Mouse (Mus musculus) myocyte (in vitro differentiated cells): Measurements from ENCODE around the gene Srl. TPM values are rescaled to one million over a fixed set of nuclear protein-coding genes. Genes with fewer than 3 reads are reported as not detected.
A peak's percentile ranks its signal among the peaks of the same experiment; 100 is the strongest.

Experiments used
- H3K27me3 ChIP-seq: one replicate; pipeline ENCODE4 v1.6.1; 2011; ENCODE audit not compliant: control insufficient read depth, insufficient read depth, insufficient read length
- H3K36me3 ChIP-seq: one replicate; pipeline ENCODE4 v1.6.1; 2011; ENCODE audit not compliant: control insufficient read depth, insufficient read depth
- H3K4me2 ChIP-seq: one replicate; pipeline ENCODE4 v1.6.1; 2011; ENCODE audit warnings: low read depth, control low read depth
- H3K4me3 ChIP-seq: one replicate; pipeline ENCODE4 v1.5.1; 2011; ENCODE audit warnings: mild to moderate bottlenecking, control low read depth, moderate library complexity
- H3K79me2 ChIP-seq: one replicate; pipeline ENCODE4 v1.6.1; 2011; ENCODE audit not compliant: control insufficient read depth, insufficient read depth
- H3ac ChIP-seq: one replicate; pipeline ENCODE4 v1.6.1; 2011; ENCODE audit not compliant: control insufficient read depth, insufficient read length
- CEBPB ChIP-seq: IDR thresholded peaks from 2 replicates; pipeline ENCODE4 v1.6.1; 2011; ENCODE audit warnings: mild to moderate bottlenecking, moderate library complexity; ENCODE audit not compliant: poor library complexity, insufficient read depth, severe bottlenecking
- E2F4 ChIP-seq: IDR thresholded peaks from one replicate; pipeline ENCODE4 v1.6.1; 2011; ENCODE audit warnings: mild to moderate bottlenecking, control low read depth, moderate library complexity; ENCODE audit not compliant: insufficient read depth
- MAX ChIP-seq: IDR thresholded peaks from one replicate; pipeline ENCODE4 v1.6.1; 2011; ENCODE audit warnings: low read depth, mild to moderate bottlenecking, control low read depth
- MYOD1 ChIP-seq, 3 experiments: IDR thresholded peaks; one replicate each; pipeline ENCODE4 v1.6.1; 2011; ENCODE audit warnings: control low read depth in 2 of 3, low read depth in 2 of 3, mild to moderate bottlenecking in 2 of 3, moderate library complexity in 1 of 3; ENCODE audit not compliant: insufficient read length in 2 of 3, control insufficient read depth in 1 of 3
- MYOG ChIP-seq, 3 experiments: IDR thresholded peaks; one replicate each; pipeline ENCODE4 v1.6.1; 2011; ENCODE audit warnings: control low read depth in 2 of 3, low read depth in 2 of 3, mild to moderate bottlenecking in 2 of 3; ENCODE audit not compliant: insufficient read length in 2 of 3, control insufficient read depth in 1 of 3, insufficient read depth in 1 of 3
- POLR2A ChIP-seq: IDR thresholded peaks from one replicate; pipeline ENCODE4 v1.6.1; 2011; ENCODE audit warnings: low read depth, mild to moderate bottlenecking, control low read depth, moderate library complexity; ENCODE audit not compliant: insufficient read length
- POLR2AphosphoS2 ChIP-seq: IDR thresholded peaks from one replicate; pipeline ENCODE4 v1.6.1; 2011; ENCODE audit warnings: low read depth, control low read depth; ENCODE audit not compliant: insufficient read length
- REST ChIP-seq: IDR thresholded peaks from one replicate; pipeline ENCODE4 v1.6.1; 2011; ENCODE audit warnings: mild to moderate bottlenecking, control low read depth, moderate library complexity; ENCODE audit not compliant: insufficient read depth, insufficient read length
- SRF ChIP-seq: IDR thresholded peaks from one replicate; pipeline ENCODE4 v1.6.1; 2011; ENCODE audit warnings: low read depth; ENCODE audit not compliant: control insufficient read depth, insufficient read length
- TCF12 ChIP-seq: IDR thresholded peaks from one replicate; pipeline ENCODE4 v1.6.1; 2011; ENCODE audit warnings: mild to moderate bottlenecking, control low read depth; ENCODE audit not compliant: poor library complexity, insufficient read depth, severe bottlenecking
- TCF3 ChIP-seq: IDR thresholded peaks from one replicate; pipeline ENCODE4 v1.6.1; 2011; ENCODE audit warnings: low read depth, control low read depth; ENCODE audit not compliant: insufficient read length
- USF1 ChIP-seq: IDR thresholded peaks from one replicate; pipeline ENCODE4 v1.6.1; 2011; ENCODE audit warnings: low read depth, mild to moderate bottlenecking, control low read depth, moderate library complexity
- polyA plus RNA-seq: library from polyadenylated mRNA; unstranded; fragments of >200 nt; fragmentation: generic; extraction: Trizol; gene quantifications from one replicate; pipeline ENCODE4 v1.2.1, GENCODE M21; 2012; ENCODE audit warnings: missing spikeins

Srl gene
- polyA plus RNA-seq, 1 experiment, result 381 TPM

GRCm38 (mm10) chr16:4559715-4560144 lies 18.1 kb upstream of the Srl start, which contains the start of gene Tfap4:
Gene Tfap4 (minus strand): TSS chr16:4559854.
- no peaks in the 10 kb centered on the region for H3K36me3 ChIP-seq
- peak within 1 kb of the TSS; percentile 32 for H3ac ChIP-seq
- TF ChIP-seq REST (no peak), E2F4 (peak; percentile 77), CEBPB (no peak), MYOD1 (IDR thresholded peaks at IDR 0.05; ENCODE audit: control insufficient read depth in 1 of 3, insufficient read length in 2 of 3, low read depth in 2 of 3) (peak; percentile 52 to 68 (median 68)), USF1 (no peak), TCF12 (peak; percentile 33), MAX (no peak), MYOG (IDR thresholded peaks at IDR 0.05; ENCODE audit: control insufficient read depth in 1 of 3, insufficient read depth in 1 of 3, insufficient read length in 2 of 3, low read depth in 2 of 3) (peak in 1 of 3 experiments; percentile 63), POLR2A (no peak), SRF (no peak), TCF3 (no peak), POLR2AphosphoS2 (no peak)
- H3K4me2 ChIP-seq, result peak within 1 kb of the TSS; percentile 97
- peaks cover 36% of the 10 kb centered on the region for H3K79me2 ChIP-seq
- peak within 1 kb of the TSS; percentile 80 for H3K4me3 ChIP-seq
- H3K27me3 ChIP-seq, result no peaks in the 10 kb centered on the region

GRCm38 (mm10) chr16:4558980-4559631 lies 17.5 kb upstream of the Srl start:
- H3K36me3 ChIP-seq, result no peaks in the 10 kb centered on the region

GRCm38 (mm10) chr16:4558384-4558979 lies 16.9 kb upstream of the Srl start:
- Histone ChIP-seq H3K27me3 (no peaks in the 10 kb centered on the region), H3K4me3 (peak overlapping the region; percentile 80), H3K79me2 (peaks cover 48% of the 10 kb centered on the region), H3K36me3 (no peaks in the 10 kb centered on the region), H3ac (peak overlapping the region; percentile 32), H3K4me2 (peak overlapping the region; percentile 97)
- TF ChIP-seq POLR2A (peak; percentile 85), MYOD1 (IDR thresholded peaks at IDR 0.05; ENCODE audit: control insufficient read depth in 1 of 3, insufficient read length in 2 of 3, low read depth in 2 of 3) (no peak), MYOG (IDR thresholded peaks at IDR 0.05; ENCODE audit: control insufficient read depth in 1 of 3, insufficient read depth in 1 of 3, insufficient read length in 2 of 3, low read depth in 2 of 3) (peak in 1 of 3 experiments; percentile 33)

More at GRCm38 (mm10) chr16:4558980-4559631, 17.5 kb upstream of the Srl start:
- Histone ChIP-seq H3ac (peak overlapping the region; percentile 32), H3K79me2 (peaks cover 42% of the 10 kb centered on the region), H3K4me2 (peak overlapping the region; percentile 97), H3K27me3 (no peaks in the 10 kb centered on the region), H3K4me3 (peak overlapping the region; percentile 80)
- TF ChIP-seq USF1 (peak; percentile 63), POLR2A (peak; percentile 15), TCF12 (no peak)

DNA sequence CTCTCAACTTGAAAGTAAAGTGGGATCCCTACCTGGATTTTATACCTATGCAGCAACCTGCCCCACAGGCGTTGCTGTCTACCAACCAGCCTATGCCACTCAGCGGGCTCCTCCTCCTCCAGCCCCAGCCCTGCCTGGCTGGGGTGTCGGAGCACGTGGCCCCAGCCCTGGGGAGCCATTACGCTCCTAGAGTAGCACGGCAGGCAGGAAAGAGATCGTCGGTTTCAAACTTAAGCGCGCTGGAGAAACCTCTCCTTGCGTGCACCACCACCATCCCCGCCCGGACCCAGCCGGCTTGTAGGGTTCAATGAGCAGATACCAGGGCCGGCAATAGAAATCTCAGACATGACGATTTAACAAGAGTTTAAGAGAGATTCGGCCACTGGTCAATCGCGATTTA lies 16.3 kb upstream of the Srl start:
- TF ChIP-seq POLR2AphosphoS2, result peak; percentile 64
- peak; percentile 57 for TF ChIP-seq POLR2A
- peak; percentile 62 for TF ChIP-seq MAX
- TF ChIP-seq TCF12, result no peak
- peak; percentile 82 for TF ChIP-seq USF1
- Histone ChIP-seq H3ac (peak overlapping the region; percentile 32), H3K27me3 (no peaks in the 10 kb centered on the region), H3K36me3 (no peaks in the 10 kb centered on the region), H3K4me3 (peak overlapping the region; percentile 80), H3K4me2 (peak overlapping the region; percentile 97), H3K79me2 (peaks cover 48% of the 10 kb centered on the region)

DNA sequence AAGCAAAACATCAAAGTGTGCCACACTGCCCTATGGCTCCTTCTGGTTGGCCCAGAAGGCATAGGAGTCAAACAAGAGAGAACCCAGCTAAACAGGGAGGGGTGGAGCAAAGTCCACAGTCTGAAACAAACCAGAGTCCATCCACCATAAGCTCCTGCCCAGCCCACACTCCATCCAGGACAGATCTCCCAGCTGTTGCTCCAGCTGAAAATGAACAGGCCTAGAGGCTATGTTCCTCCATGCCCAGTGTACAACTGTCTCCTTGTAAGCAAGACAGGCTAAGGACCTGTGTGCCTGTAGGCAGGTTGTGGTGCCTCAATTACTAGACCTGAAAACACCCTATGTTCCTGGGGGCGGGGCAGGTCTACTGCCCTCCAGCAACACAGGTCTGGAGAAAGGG lies 15.5 kb upstream of the Srl start:
- TF ChIP-seq POLR2A (no peak), POLR2AphosphoS2 (no peak), MYOD1 (IDR thresholded peaks at IDR 0.05; ENCODE audit: control insufficient read depth in 1 of 3, insufficient read length in 2 of 3, low read depth in 2 of 3) (no peak), SRF (no peak), TCF3 (no peak), MAX (no peak), USF1 (no peak), TCF12 (no peak), REST (no peak), MYOG (IDR thresholded peaks at IDR 0.05; ENCODE audit: control insufficient read depth in 1 of 3, insufficient read depth in 1 of 3, insufficient read length in 2 of 3, low read depth in 2 of 3) (no peak), CEBPB (no peak), E2F4 (no peak)
- H3ac ChIP-seq, result no peak overlapping the region
- H3K4me2 ChIP-seq, result peak overlapping the region; percentile 97
- H3K79me2 ChIP-seq, result peaks cover 48% of the 10 kb centered on the region
- no peak overlapping the region for H3K4me3 ChIP-seq
- no peaks in the 10 kb centered on the region for H3K36me3 ChIP-seq
- H3K27me3 ChIP-seq, result no peaks in the 10 kb centered on the region
